Mouse (Mus musculus) thymus, postnatal 14 days (tissue): ENCODE data around the gene Mapt.

Experiments
- DNase-seq: peaks from one replicate; pipeline ENCODE4 v3.0.0; 2021

The Mapt gene

GRCm38 (mm10) chr11:104317631-104318030 lies 86.4 kb downstream of the Mapt start:
- no peak for DNase-seq

- DNase-seq: no peak
These were observed 88.0 kb downstream of the Mapt start for GRCm38 (mm10) chr11:104318940-104319781.

GRCm38 (mm10) chr11:104320511-104320910 lies 89.3 kb downstream of the Mapt start:
- DNase-seq: no peak

- no peak for DNase-seq
These were observed 91.0 kb downstream of the Mapt start for GRCm38 (mm10) chr11:104322142-104322541.

- no peak for DNase-seq
These were observed 96.3 kb downstream of the Mapt start for GRCm38 (mm10) chr11:104327462-104327861.

GRCm38 (mm10) chr11:104327946-104328345 lies 96.8 kb downstream of the Mapt start:
- no peak for DNase-seq

- DNase-seq: no peak
These were observed 98.2 kb downstream of the Mapt start for GRCm38 (mm10) chr11:104329185-104329926.

- no peak for DNase-seq
These were observed 99.0 kb downstream of the Mapt start for GRCm38 (mm10) chr11:104330151-104330550.

- no peak for DNase-seq
These were observed 100.0 kb downstream of the Mapt start for GRCm38 (mm10) chr11:104331208-104331607.

- DNase-seq: no peak
These were observed 100.9 kb downstream of the Mapt start for GRCm38 (mm10) chr11:104332105-104332504.

GRCm38 (mm10) chr11:104334115-104334514 lies 102.9 kb downstream of the Mapt start:
- DNase-seq: no peak

- no peak for DNase-seq
These were observed 103.8 kb downstream of the Mapt start for GRCm38 (mm10) chr11:104334946-104335345.

- DNase-seq: peak; percentile 12
These were observed 115.7 kb downstream of the Mapt start for GRCm38 (mm10) chr11:104346931-104347330.

GRCm38 (mm10) chr11:104361790-104362189 lies 130.6 kb downstream of the Mapt start:
- DNase-seq: no peak

- DNase-seq: no peak
These were observed 131.5 kb downstream of the Mapt start for GRCm38 (mm10) chr11:104362704-104363103.

GRCm38 (mm10) chr11:104363823-104364600 lies 132.8 kb downstream of the Mapt start:
- no peak for DNase-seq

- DNase-seq: no peak
These were observed 136.4 kb downstream of the Mapt start for GRCm38 (mm10) chr11:104367486-104368190.

- no peak for DNase-seq
These were observed 145.1 kb downstream of the Mapt start for GRCm38 (mm10) chr11:104376291-104376690.

GRCm38 (mm10) chr11:104379635-104380034 lies 148.4 kb downstream of the Mapt start:
- peak; percentile 33 for DNase-seq
